Mouse (Mus musculus): ENCODE measurements at regions not wholly inside any gene's neighbourhood (a gene's known extent, or its start where the extent isn't known, plus 50 kb on each side); places are given as distances from the start of the nearest gene placed in this dataset.
A peak's percentile ranks its signal among the peaks of the same experiment; 100 is the strongest.

DNA sequence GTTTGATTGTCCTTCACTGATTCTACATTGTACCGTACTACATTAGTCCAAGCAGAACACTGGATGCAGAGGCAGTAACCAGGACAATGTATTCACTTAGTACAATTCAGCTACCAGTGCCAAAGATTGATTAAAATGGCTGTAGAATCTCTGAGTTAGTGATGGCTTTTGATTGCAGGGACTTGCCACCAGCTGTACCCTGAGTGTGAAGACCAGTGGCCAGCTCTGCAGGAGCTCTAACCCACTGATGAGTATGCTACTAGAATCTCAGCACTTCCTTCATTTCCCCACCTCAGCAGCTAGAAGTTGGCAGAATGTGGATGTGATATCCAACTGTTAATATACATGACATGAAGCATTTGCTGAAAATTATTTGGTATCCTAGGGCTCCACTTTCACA lies 956.8 kb downstream of the Hace1 start:
- no peak for DNase-seq (ENCODE audit: low spot score in 2 of 2)
- intact Hi-C loops (cut with DNase I) = no loop called here

DNA sequence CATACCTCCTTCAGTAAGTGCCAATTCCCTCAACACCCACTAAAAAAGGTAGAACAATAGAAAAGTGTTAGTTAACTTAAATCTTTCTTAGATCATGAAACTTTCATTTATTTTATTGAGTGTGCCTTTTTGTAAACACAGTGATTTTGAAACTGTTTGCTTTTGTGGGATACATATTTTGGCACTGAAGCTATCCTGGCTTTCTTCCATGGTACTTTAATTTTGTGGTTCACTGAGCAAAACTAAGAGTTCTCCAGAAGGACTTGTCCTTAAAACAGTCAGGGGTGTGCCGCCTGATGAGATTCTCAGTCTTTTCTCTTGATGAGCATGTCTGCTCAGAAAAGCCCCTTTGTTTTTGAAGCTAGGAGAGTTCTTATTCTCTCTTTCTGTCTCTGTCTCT lies 982.9 kb downstream of the Hace1 start:
- intact Hi-C loops (cut with DNase I) = no loop called here
- no peak for DNase-seq (ENCODE audit: low spot score in 2 of 2)

DNA sequence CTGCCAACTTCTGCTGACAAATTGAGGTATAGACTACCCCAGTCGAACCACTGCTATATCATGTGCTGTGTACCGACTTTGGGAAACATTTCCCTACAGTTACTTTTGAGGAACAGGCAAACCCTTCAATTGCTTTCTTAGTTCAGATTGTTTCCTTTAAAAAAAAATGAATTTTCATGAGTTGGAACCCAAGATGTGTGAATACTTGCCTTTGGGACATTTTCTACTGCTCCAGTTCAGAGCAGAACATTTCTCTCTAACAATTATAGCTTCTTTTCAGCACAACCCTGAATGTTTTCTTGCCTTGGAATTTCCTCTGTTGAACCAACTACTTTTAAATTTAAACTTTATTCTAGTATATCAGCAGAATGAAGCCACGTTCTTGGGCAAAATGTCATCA lies 998.5 kb downstream of the Hace1 start:
- DNase-seq (ENCODE audit: low spot score in 2 of 2) = peak in 1 of 2 experiments; percentile 11
- intact Hi-C loops (cut with DNase I) = no loop called here
